Mouse (Mus musculus) frontal cortex, postnatal 25 days (tissue): Measurements from ENCODE around the gene Flt1.
A peak's percentile ranks its signal among the peaks of the same experiment; 100 is the strongest.
"Not testable (repeated sequence)": the region's sequence is repeated elsewhere in the genome, so short reads cannot be mapped to it uniquely, and the experiment has no call there.

Experiments
- DNase-seq, 2 experiments: peaks; one replicate each; pipeline ENCODE4 v3.0.0; 2022; ENCODE audit warnings: low spot score in 2 of 2

The Flt1 gene

GRCm38 (mm10) chr5:147614659-147615058 lies 111.2 kb downstream of the Flt1 start:
- DNase-seq: no peak

GRCm38 (mm10) chr5:147611348-147611747 lies 114.5 kb downstream of the Flt1 start:
- not testable (repeated sequence) for DNase-seq

- DNase-seq: no peak
These were observed 118.4 kb downstream of the Flt1 start for GRCm38 (mm10) chr5:147607256-147607975.

- no peak for DNase-seq
These were observed 119.1 kb downstream of the Flt1 start for GRCm38 (mm10) chr5:147606751-147607150.

- no peak for DNase-seq
These were observed 124.1 kb downstream of the Flt1 start for GRCm38 (mm10) chr5:147601460-147602360.

- DNase-seq: no peak
These were observed 128.0 kb downstream of the Flt1 start for GRCm38 (mm10) chr5:147597825-147598224.

- DNase-seq: no peak
These were observed 136.0 kb downstream of the Flt1 start for GRCm38 (mm10) chr5:147589814-147590213.

- no peak for DNase-seq
These were observed 140.7 kb downstream of the Flt1 start for GRCm38 (mm10) chr5:147585070-147585469.

- no peak for DNase-seq
These were observed 141.2 kb downstream of the Flt1 start for GRCm38 (mm10) chr5:147584648-147585047.

GRCm38 (mm10) chr5:147583702-147584298 lies 142.0 kb downstream of the Flt1 start:
- DNase-seq: peak; percentile 75 to 83

GRCm38 (mm10) chr5:147580181-147580580 lies 145.6 kb downstream of the Flt1 start:
- no peak for DNase-seq

GRCm38 (mm10) chr5:147579691-147580090 lies 146.1 kb downstream of the Flt1 start:
- no peak for DNase-seq

GRCm38 (mm10) chr5:147579148-147579547 lies 146.7 kb downstream of the Flt1 start:
- DNase-seq: no peak

- no peak for DNase-seq
These were observed 148.8 kb downstream of the Flt1 start for GRCm38 (mm10) chr5:147577003-147577402.

GRCm38 (mm10) chr5:147574517-147574916 lies 151.3 kb downstream of the Flt1 start:
- DNase-seq: no peak

- DNase-seq: no peak
These were observed 152.3 kb downstream of the Flt1 start for GRCm38 (mm10) chr5:147573555-147573954.

- no peak for DNase-seq
These were observed 153.1 kb downstream of the Flt1 start for GRCm38 (mm10) chr5:147572695-147573094.

GRCm38 (mm10) chr5:147566335-147566734 lies 159.5 kb downstream of the Flt1 start:
- no peak for DNase-seq

- peak in 1 of 2 experiments; percentile 9 for DNase-seq
These were observed 160.4 kb downstream of the Flt1 start for GRCm38 (mm10) chr5:147565444-147565843.

- no peak for DNase-seq
These were observed 161.6 kb downstream of the Flt1 start for GRCm38 (mm10) chr5:147564140-147564590.

GRCm38 (mm10) chr5:147563511-147564139 lies 162.2 kb downstream of the Flt1 start:
- DNase-seq: no peak

- DNase-seq: not testable (repeated sequence)
These were observed 168.2 kb downstream of the Flt1 start for GRCm38 (mm10) chr5:147557641-147558040.
